Mouse (Mus musculus): ENCODE measurements at regions not wholly inside any gene's neighbourhood (a gene's known extent, or its start where the extent isn't known, plus 50 kb on each side); places are given as distances from the start of the nearest gene placed in this dataset.

- H3K4me1 ChIP-seq (replicated peaks): no peaks in the 10 kb centered on the region; the same call in 1 of the 2 replicates
- H3K4me3 ChIP-seq: no peak overlapping the region
- no peaks in the 10 kb centered on the region for H3K36me3 ChIP-seq
- H3K9ac ChIP-seq: no peak overlapping the region
- H3K4me2 ChIP-seq: peak overlapping the region; percentile 27; the same call in 1 of the 2 replicates
- H3K27ac ChIP-seq: no peak overlapping the region
- H3K27me3 ChIP-seq: no peaks in the 10 kb centered on the region
- no peaks in the 10 kb centered on the region for H3K9me3 ChIP-seq
- 72% methylated on average over 23 of the region's 23 CpGs for WGBS
- ATAC-seq (ENCODE audit: low FRiP score): peak; percentile 66; the same call in 1 of the 2 replicates
Measured at GRCm38 (mm10) chr17:80846996-80847810, 97.2 kb upstream of the Tmem178 start.

- Histone ChIP-seq H3K4me1 (replicated peaks) (no peaks in the 10 kb centered on the region; the same call in 1 of the 2 replicates), H3K4me3 (no peak overlapping the region), H3K9me3 (no peaks in the 10 kb centered on the region), H3K9ac (no peak overlapping the region), H3K27ac (no peak overlapping the region), H3K27me3 (no peaks in the 10 kb centered on the region), H3K36me3 (no peaks in the 10 kb centered on the region), H3K4me2 (no peak overlapping the region)
- no peak for ATAC-seq (ENCODE audit: low FRiP score)
- WGBS: 56% methylated on average over 7 of the region's 7 CpGs
Measured at GRCm38 (mm10) chr17:80845349-80845748, 99.1 kb upstream of the Tmem178 start.

- no peaks in the 10 kb centered on the region for H3K9me3 ChIP-seq
- no peak for ATAC-seq (ENCODE audit: low FRiP score)
- 88% methylated on average over 4 of the region's 4 CpGs for WGBS
Measured at GRCm38 (mm10) chr17:80841903-80842302, 102.5 kb upstream of the Tmem178 start.

GRCm38 (mm10) chr17:80840896-80841295 is 103.5 kb upstream of the Tmem178 start:
- Histone ChIP-seq H3K9ac (no peak overlapping the region), H3K9me3 (no peaks in the 10 kb centered on the region), H3K4me3 (no peak overlapping the region), H3K36me3 (no peaks in the 10 kb centered on the region), H3K4me2 (no peak overlapping the region), H3K4me1 (replicated peaks) (no peaks in the 10 kb centered on the region; the same call in 1 of the 2 replicates), H3K27ac (no peak overlapping the region), H3K27me3 (no peaks in the 10 kb centered on the region)
- WGBS: 91% methylated on average over 6 of the region's 6 CpGs
- ATAC-seq (ENCODE audit: low FRiP score): no peak

More at GRCm38 (mm10) chr17:80841903-80842302, 102.5 kb upstream of the Tmem178 start:
- no peak overlapping the region for H3K4me3 ChIP-seq
- H3K4me1 ChIP-seq (replicated peaks): no peaks in the 10 kb centered on the region; the same call in 1 of the 2 replicates
- no peak overlapping the region for H3K9ac ChIP-seq
- no peak overlapping the region for H3K27ac ChIP-seq
- H3K36me3 ChIP-seq: no peaks in the 10 kb centered on the region
- H3K4me2 ChIP-seq: no peak overlapping the region
- H3K27me3 ChIP-seq: no peaks in the 10 kb centered on the region

GRCm38 (mm10) chr17:80840452-80840851 is 104.0 kb upstream of the Tmem178 start:
- no peak for ATAC-seq (ENCODE audit: low FRiP score)
- H3K4me1 ChIP-seq (replicated peaks): no peaks in the 10 kb centered on the region; the same call in 1 of the 2 replicates
- H3K27ac ChIP-seq: no peak overlapping the region
- no peak overlapping the region for H3K9ac ChIP-seq
- no peak overlapping the region for H3K4me3 ChIP-seq
- no peaks in the 10 kb centered on the region for H3K36me3 ChIP-seq
- H3K27me3 ChIP-seq: no peaks in the 10 kb centered on the region
- H3K4me2 ChIP-seq: no peak overlapping the region
- 86% methylated on average over 4 of the region's 4 CpGs for WGBS
- H3K9me3 ChIP-seq: no peaks in the 10 kb centered on the region

GRCm38 (mm10) chr17:80834701-80835100 is 106.4 kb upstream of the Map4k3 start:
- no peaks in the 10 kb centered on the region for H3K36me3 ChIP-seq

GRCm38 (mm10) chr17:80834176-80834517 is 105.9 kb upstream of the Map4k3 start:
- 36% methylated on average over 5 of the region's 5 CpGs for WGBS
- H3K4me1 ChIP-seq (replicated peaks): no peaks in the 10 kb centered on the region
- no peak for ATAC-seq (ENCODE audit: low FRiP score)
- no peaks in the 10 kb centered on the region for H3K9me3 ChIP-seq
- no peak overlapping the region for H3K4me3 ChIP-seq
- no peak overlapping the region for H3K4me2 ChIP-seq
- H3K27ac ChIP-seq: no peak overlapping the region
- H3K36me3 ChIP-seq: no peaks in the 10 kb centered on the region
- H3K9ac ChIP-seq: no peak overlapping the region
- H3K27me3 ChIP-seq: no peaks in the 10 kb centered on the region

More at GRCm38 (mm10) chr17:80834701-80835100, 106.4 kb upstream of the Map4k3 start:
- no peaks in the 10 kb centered on the region for H3K9me3 ChIP-seq
- no peak for ATAC-seq (ENCODE audit: low FRiP score)
- H3K27ac ChIP-seq: no peak overlapping the region
- H3K4me3 ChIP-seq: no peak overlapping the region
- H3K4me1 ChIP-seq (replicated peaks): no peaks in the 10 kb centered on the region
- no peaks in the 10 kb centered on the region for H3K27me3 ChIP-seq
- H3K4me2 ChIP-seq: no peak overlapping the region
- no peak overlapping the region for H3K9ac ChIP-seq

GRCm38 (mm10) chr17:80833355-80834175 is 105.3 kb upstream of the Map4k3 start:
- no peak for ATAC-seq (ENCODE audit: low FRiP score)
- WGBS: 39% methylated on average over 10 of the region's 10 CpGs

GRCm38 (mm10) chr17:80831686-80832085 is 103.4 kb upstream of the Map4k3 start:
- no peaks in the 10 kb centered on the region for H3K36me3 ChIP-seq
- no peak overlapping the region for H3K4me3 ChIP-seq
- 83% methylated on average over 4 of the region's 4 CpGs for WGBS
- no peaks in the 10 kb centered on the region for H3K4me1 ChIP-seq (replicated peaks)
- H3K27me3 ChIP-seq: no peaks in the 10 kb centered on the region
- no peak overlapping the region for H3K27ac ChIP-seq
- no peaks in the 10 kb centered on the region for H3K9me3 ChIP-seq
- H3K9ac ChIP-seq: no peak overlapping the region
- ATAC-seq (ENCODE audit: low FRiP score): no peak
- H3K4me2 ChIP-seq: no peak overlapping the region

More at GRCm38 (mm10) chr17:80833355-80834175, 105.3 kb upstream of the Map4k3 start:
- Histone ChIP-seq H3K4me2 (no peak overlapping the region), H3K36me3 (no peaks in the 10 kb centered on the region), H3K9ac (no peak overlapping the region), H3K4me1 (replicated peaks) (no peaks in the 10 kb centered on the region), H3K27me3 (no peaks in the 10 kb centered on the region), H3K27ac (no peak overlapping the region), H3K4me3 (no peak overlapping the region), H3K9me3 (no peaks in the 10 kb centered on the region)

GRCm38 (mm10) chr17:80827896-80828295 is 99.6 kb upstream of the Map4k3 start:
- peaks cover 15% of the 10 kb centered on the region for H3K4me1 ChIP-seq (replicated peaks)
- 73% methylated on average over 2 of the region's 2 CpGs for WGBS
- no peak for ATAC-seq (ENCODE audit: low FRiP score)
- H3K4me3 ChIP-seq: no peak overlapping the region
- no peak overlapping the region for H3K9ac ChIP-seq
- H3K27ac ChIP-seq: no peak overlapping the region
- H3K36me3 ChIP-seq: no peaks in the 10 kb centered on the region
- H3K9me3 ChIP-seq: no peaks in the 10 kb centered on the region
- H3K4me2 ChIP-seq: no peak overlapping the region
- H3K27me3 ChIP-seq: no peaks in the 10 kb centered on the region

GRCm38 (mm10) chr17:80827361-80827760 is 99.1 kb upstream of the Map4k3 start:
- H3K9me3 ChIP-seq: no peaks in the 10 kb centered on the region
- no peak overlapping the region for H3K4me3 ChIP-seq
- H3K4me1 ChIP-seq (replicated peaks): peaks cover 15% of the 10 kb centered on the region
- no peaks in the 10 kb centered on the region for H3K27me3 ChIP-seq
- no peak overlapping the region for H3K9ac ChIP-seq
- H3K4me2 ChIP-seq: no peak overlapping the region
- ATAC-seq (ENCODE audit: low FRiP score): no peak
- 87% methylated on average over 17 of the region's 17 CpGs for WGBS
- no peaks in the 10 kb centered on the region for H3K36me3 ChIP-seq
- H3K27ac ChIP-seq: no peak overlapping the region

- no peaks in the 10 kb centered on the region for H3K9me3 ChIP-seq
- H3K4me1 ChIP-seq (replicated peaks): peaks cover 17% of the 10 kb centered on the region
- H3K4me3 ChIP-seq: no peak overlapping the region
- WGBS: 52% methylated on average over 12 of the region's 12 CpGs
- no peak for ATAC-seq (ENCODE audit: low FRiP score)
- H3K27ac ChIP-seq: no peak overlapping the region
- H3K36me3 ChIP-seq: no peaks in the 10 kb centered on the region
- no peak overlapping the region for H3K4me2 ChIP-seq
- no peak overlapping the region for H3K9ac ChIP-seq
- H3K27me3 ChIP-seq: no peaks in the 10 kb centered on the region
Measured at GRCm38 (mm10) chr17:80825971-80826730, 97.9 kb upstream of the Map4k3 start.
